Mouse (Mus musculus) adrenal gland, postnatal 10 days (tissue): ENCODE measurements around the gene Alg14. TPM values are rescaled to one million over a fixed set of nuclear protein-coding genes. Genes with fewer than 3 reads are reported as not detected.

Source experiments
- DNase-seq: peaks from one replicate; pipeline ENCODE4 v3.0.0; 2021; ENCODE audit warnings: mixed read lengths
- total RNA-seq, 2 experiments: library from RNA; stranded (reverse); gene quantifications; 2 replicates each; pipeline ENCODE4 v1.2.3; 2021

The Alg14 gene
- total RNA-seq, 2 experiments from 2014 or later: 27.4 to 31.3 TPM

GRCm38 (mm10) chr3:121277557-121277956, 14.0 kb upstream of the Alg14 start:
- no peak for DNase-seq

DNA sequence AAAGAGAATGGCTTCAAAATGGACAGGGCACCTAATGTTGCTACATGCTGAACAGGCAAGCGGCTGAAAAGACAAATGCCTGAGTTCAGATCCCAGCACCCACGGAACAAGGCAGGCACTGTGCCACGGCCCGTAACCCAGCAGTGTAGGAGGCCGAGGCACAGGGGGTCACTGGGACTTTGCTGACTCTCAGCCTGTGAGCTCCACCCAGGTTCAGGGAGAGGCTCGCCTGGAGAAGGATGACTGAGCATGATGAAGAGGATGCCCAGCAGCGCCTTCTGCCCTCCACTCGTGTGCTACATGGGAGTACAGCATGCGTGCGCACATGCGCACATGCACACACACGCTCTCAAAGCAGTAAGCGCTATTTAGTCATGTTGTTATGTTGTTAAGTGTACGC, 11.9 kb upstream of the Alg14 start:
- no peak for DNase-seq

DNA sequence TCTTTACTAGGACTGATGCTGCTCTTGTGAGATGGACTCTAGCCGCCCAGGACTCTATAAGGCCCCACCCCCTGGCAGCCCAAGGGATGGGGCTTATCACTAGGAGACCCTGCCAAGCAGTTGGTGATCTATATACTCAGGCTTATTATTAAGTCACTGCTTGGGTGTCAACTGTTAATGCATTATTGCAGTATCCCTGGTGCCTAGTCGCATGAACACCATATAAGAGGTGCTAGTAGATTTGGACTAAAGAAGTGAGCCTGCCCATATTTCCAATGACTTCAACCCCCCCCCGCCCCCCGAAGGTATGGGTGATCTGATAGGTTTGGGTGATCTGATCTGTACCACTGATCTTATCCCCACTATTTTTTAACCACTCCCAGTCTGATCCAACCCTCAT, 8.6 kb upstream of the Alg14 start, which contains the start of gene Tmem56:
TSS of gene Tmem56 (minus strand) at position 101 of the 400 bp plus-strand sequence.
- no peak for DNase-seq

DNA sequence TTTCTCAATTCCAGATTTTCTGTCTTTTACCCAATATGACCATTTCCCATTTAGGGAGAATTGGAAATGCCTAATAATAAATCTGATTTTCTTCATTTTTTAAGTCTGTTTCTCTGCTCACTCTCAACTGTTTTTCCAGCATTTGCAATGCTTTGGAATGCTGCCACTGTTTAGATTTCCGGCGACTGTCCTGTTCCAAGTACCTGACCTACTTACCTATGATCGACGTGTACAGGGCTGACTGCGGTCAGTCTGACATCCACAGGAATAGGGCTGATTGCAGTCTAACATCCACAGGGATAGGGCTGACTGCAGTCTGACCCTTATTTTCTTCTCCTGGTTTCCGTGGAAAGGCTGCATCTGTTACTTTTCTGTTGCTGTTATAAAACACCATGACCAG, 6.4 kb upstream of the Alg14 start:
- no peak for DNase-seq

DNA sequence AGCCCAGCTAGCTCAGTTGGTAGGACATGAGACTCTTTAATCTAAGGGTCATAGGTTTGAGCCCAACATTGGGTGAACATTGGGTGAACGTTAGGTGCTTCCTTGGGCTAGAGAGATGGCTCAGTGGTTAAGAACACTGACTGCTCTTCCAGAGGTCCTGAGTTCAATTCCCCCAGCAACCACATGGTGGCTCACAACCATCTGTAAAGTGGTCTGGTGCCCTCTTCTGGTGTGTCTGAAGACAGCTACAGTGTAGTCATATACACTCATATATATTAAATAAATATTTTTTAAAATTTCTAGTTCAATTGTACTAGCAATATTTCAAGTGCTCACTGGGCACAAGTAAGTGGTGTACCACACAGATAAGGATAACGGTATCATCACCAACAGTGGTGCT, 4.4 kb upstream of the Alg14 start:
- no peak for DNase-seq

DNA sequence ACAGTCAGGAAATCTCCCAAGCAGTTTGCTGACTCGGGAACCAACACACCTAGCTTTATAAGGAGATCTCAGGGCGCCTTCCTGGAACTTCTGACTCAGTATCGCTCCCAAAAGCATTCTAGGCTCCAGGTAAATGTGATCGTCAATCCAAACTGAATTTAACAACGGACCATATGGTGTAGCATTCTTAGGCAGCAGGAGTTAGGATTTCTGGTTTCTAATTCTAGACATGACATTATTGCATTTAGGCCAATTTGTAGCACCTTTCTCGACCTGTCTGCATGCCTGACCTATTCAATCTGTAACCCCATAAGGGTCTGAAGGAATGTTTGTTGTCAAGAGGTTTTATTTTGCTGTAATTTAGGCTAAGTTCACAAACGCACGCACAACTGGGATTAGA, 892 bp upstream of the Alg14 start:
- DNase-seq: no peak

DNA sequence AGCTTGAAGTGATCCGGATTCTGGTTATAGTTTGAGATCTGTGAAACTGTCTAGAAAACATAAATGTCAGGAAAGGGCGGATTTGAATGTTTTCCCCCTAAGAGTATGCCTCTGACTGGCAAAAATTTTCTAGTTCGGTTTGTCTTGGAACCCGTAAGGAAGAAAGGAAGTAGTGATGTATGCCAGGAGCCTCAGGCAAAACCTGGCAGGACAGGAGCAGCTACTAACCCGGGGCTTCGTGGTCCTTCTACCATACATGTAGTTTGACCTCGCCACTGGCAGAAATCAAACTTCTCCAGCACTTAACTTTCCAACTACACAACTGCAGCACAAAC, 381 bp upstream of the Alg14 start:
- no peak for DNase-seq

GRCm38 (mm10) chr3:121294200-121294599, 2.6 kb downstream of the Alg14 start:
- no peak for DNase-seq

DNA sequence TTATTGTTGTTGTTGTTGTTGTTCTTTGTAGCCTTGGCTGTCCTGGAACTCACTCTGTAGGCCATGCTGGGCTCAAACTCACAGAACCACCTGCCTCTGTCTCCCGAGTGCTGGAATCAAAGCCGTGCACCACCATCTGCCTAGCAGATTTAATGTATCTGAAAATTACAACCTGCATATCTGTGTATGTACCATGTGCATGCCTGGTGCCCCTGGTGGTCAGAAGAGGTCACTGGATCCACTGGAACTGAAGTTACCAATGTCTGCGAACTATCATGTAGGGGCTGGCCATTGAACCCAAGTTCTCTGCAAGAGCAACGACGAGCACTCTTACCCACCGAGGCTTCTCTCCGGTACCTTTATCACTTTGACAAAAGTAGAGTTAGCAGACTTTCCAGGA, 15.1 kb downstream of the Alg14 start:
- no peak for DNase-seq

DNA sequence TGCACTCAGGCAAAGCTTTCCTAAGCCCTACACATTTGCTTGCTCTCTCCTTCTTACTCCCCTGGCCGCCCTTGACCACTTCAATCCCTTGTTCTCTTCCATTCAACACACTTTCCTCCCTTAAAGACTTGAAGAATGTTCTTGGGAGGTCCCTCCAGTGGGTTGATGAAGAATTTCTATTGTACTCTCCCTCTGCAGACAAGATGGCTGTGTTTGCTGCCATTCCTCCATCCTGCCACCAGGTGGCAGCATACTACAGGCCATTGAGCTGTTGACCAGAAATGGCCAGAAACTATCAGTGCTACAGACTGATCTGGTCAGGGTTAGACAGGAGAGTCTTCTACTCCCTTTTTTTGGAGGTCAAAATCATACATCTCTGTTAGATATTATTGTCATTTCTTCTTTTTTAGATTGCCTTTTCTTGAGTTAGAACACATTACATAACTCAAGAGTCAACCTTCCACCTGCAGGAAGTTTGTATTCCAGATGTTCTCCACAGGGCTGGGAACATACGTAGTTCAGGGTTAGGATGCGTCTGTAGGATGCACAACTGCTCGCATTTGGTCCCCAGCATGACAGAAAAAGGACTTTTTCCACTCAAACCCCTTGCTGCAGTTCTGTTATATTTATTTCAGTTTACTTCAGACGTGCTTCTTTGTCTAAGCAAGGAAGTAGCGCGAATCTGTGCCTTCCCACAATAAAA, 16.1 kb downstream of the Alg14 start:
- DNase-seq: peak; percentile 85

- DNase-seq: no peak
Observed at GRCm38 (mm10) chr3:121308935-121309334, 17.4 kb downstream of the Alg14 start.

DNA sequence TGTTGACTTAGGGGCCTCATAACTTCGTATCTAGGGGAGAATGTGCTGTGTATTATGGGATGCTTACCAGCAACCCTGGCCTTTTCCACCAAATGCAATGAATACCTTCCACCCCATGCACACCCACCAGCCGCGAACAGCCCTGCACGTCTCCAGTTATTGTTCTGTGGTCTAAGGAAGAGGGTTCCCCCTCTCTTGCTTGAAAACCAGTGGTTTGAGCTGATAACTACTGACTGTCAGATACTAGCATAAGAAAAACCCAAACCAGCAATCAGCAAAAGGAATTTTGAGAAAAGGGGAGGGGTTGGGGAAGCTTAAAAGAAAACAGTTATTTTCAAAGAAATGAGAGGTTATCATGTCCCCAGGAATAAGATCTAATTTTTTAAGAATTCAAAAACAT, 17.9 kb downstream of the Alg14 start:
- DNase-seq: no peak

GRCm38 (mm10) chr3:121309896-121310714, 18.5 kb downstream of the Alg14 start:
- peak; percentile 59 for DNase-seq

GRCm38 (mm10) chr3:121312426-121312825, 20.9 kb downstream of the Alg14 start:
- DNase-seq: no peak

DNA sequence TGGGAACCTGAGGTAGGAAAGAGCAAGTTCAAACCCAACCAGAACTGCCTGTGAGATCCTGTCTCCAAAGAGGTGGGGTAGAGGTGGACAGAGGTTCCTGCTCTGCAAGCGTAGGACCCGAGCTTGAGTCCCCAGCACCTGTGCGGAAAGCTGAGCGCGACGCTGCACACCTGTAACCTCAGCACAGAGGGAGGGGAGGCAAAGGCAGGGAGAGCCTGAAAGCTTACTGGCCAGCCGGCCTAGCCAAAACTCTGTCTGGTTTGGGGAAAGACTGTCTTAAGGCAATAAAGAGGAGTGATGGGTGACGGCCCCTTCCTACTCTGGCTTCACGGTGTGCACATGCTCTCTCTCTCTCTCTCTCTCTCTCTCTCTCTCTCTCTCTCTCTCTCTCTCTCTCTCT, 21.4 kb downstream of the Alg14 start:
- no peak for DNase-seq

GRCm38 (mm10) chr3:121314149-121314548, 22.6 kb downstream of the Alg14 start:
- DNase-seq: no peak

DNA sequence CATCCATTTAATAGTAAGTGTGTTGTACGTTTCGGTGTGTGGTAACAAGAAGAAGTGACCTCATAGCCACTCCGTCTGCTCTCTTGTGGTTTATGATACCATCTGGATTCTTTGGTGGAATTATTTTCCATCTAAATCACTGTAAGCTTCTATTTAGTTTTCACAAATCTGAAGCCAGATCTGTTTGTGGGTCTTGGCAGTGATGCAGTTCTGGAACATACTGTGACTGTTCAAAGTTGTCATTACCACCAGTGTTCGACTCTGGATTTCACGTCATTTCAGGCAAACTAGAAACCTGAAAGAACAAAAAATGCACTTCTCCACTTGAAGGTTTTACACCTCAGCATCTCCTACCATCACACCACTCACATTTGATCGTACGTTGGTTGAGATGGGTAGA, 23.9 kb downstream of the Alg14 start:
- no peak for DNase-seq

GRCm38 (mm10) chr3:121319906-121320305, 28.3 kb downstream of the Alg14 start:
- DNase-seq: no peak

GRCm38 (mm10) chr3:121320896-121321295, 29.3 kb downstream of the Alg14 start:
- no peak for DNase-seq

GRCm38 (mm10) chr3:121323371-121323770, 31.8 kb downstream of the Alg14 start:
- DNase-seq: no peak

DNA sequence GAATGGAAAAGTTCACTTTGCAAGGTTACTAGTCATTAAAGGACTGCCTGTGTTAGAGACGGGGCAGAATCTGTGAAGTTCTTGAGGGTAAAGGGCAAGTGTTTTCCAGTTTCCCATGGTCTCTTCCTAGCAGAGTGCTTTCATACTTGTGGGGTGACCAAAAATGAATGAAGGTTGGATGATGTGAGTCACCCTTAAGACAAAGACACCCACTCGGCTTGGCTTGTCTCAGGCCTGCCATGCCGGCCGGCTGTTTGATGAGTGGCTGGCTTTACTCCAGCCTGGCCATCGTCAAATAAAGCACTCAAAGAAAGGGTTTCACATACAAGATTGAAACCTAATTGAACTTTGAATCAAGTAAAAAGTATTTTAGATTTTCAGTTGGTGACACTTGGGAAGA, 35.8 kb downstream of the Alg14 start:
- no peak for DNase-seq

DNA sequence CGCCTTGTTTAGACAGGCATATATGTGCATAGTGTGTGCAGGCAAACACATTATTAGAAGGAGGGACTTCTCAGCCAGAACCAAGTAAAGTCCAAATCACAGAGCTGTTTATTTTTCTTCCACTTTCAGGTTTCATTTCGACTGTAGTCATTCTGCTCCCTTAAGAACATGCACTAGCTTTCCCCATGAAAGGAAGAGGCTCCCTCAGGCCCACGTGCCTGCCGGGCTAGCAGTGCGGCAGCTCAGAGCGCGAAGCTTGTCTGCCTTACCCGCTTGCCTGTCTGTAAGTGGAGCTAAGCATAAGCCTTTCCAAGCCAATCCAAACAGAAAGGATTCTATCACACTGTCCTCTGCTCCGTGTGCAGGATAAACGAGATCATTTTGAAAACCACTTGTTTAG, 38.1 kb downstream of the Alg14 start:
- DNase-seq: no peak

DNA sequence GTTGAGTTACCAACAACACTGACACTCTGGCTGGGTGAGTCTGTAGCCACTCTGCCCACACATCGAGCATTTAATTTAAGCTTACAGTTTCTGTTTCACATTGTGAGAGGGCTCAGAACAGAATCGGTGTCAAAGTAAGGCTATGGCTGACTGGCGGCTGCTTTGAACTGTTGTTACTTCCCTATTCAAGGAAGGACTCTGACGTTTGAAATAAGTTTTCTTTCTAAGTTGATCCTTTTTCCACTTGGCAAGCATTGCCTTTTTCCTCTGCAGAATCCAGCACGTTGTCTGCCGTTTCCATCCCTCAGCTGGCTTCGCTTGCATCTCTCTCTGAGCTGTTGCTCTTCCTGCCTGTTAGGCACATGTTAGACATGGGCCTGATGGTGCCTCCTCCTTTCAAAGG, 38.7 kb downstream of the Alg14 start:
- no peak for DNase-seq
